In genomic region chr1:162209010-162209409, GRCm38 (mm10) we compare ENCODE assay signal across 11 mouse cellular contexts.
DNase-seq lines count a peak whose midpoint lies in the region; ATAC-seq and TF ChIP-seq lines count a peak whose summit lies in the region.
"Had no signal": no experiment of that assay in that cellular context is flagged by ENCODE, and none has a peak within 500 bp of the region (broad histone marks: within the 10 kb centered on the region; RNA-seq: fewer than 3 reads in every experiment).

No protein-coding gene starts in this region.

- no peaks in the 10 kb centered on the region for H3K9me3 ChIP-seq in forebrain, embryonic 10.5 days
- H3K9me3 ChIP-seq in forebrain, postnatal 0 days (ENCODE audit: low read length), result no peaks in the 10 kb centered on the region
- no peaks in the 10 kb centered on the region for H3K9me3 ChIP-seq in lung, embryonic 14.5 days (ENCODE audit: low read depth, low read length)
- no peaks in the 10 kb centered on the region for H3K9me3 ChIP-seq in embryonic facial prominence, embryonic 12.5 days
- no peaks in the 10 kb centered on the region for H3K9me3 ChIP-seq in limb, embryonic 15.5 days
- no peaks in the 10 kb centered on the region for H3K9me3 ChIP-seq in kidney, embryonic 14.5 days (ENCODE audit: control insufficient read depth, low read length)

- TF ChIP-seq CTCF in forebrain, postnatal 0 days (IDR thresholded peaks at IDR 0.05; ENCODE audit: low read depth), result no peak
- no peak for TF ChIP-seq CTCF in lung, embryonic 14.5 days (IDR thresholded peaks at IDR 0.05; ENCODE audit: low read depth)
- TF ChIP-seq CTCF in lung, adult 2 months (IDR thresholded peaks at IDR 0.05; ENCODE audit: insufficient read depth, low read length), result no peak
- no peak for TF ChIP-seq CTCF in layer of hippocampus, adult 2 months (conservative IDR thresholded peaks at IDR 0.05)

- H3K27me3 ChIP-seq in forebrain, embryonic 10.5 days (ENCODE audit: poor library complexity, severe bottlenecking), result peaks cover 33% of the 10 kb centered on the region
- no peaks in the 10 kb centered on the region for H3K27me3 ChIP-seq in forebrain, postnatal 0 days (ENCODE audit: insufficient read depth, low read length)
- H3K27me3 ChIP-seq in lung, embryonic 14.5 days (ENCODE audit: insufficient read depth, low read length), result no peaks in the 10 kb centered on the region
- no peaks in the 10 kb centered on the region for H3K27me3 ChIP-seq in embryonic facial prominence, embryonic 12.5 days
- no peaks in the 10 kb centered on the region for H3K27me3 ChIP-seq in limb, embryonic 15.5 days
- no peaks in the 10 kb centered on the region for H3K27me3 ChIP-seq in kidney, embryonic 14.5 days (ENCODE audit: control insufficient read depth, insufficient read depth, low read length)

- no peak for DNase-seq in forebrain, embryonic 10.5 days (ENCODE audit: extremely low spot score, low spot score)
- no peak for DNase-seq in forebrain, postnatal 0 days
- DNase-seq in lung, embryonic 14.5 days, result no peak
- DNase-seq in lung, adult 2 months, result no peak
- DNase-seq in layer of hippocampus, adult 2 months (ENCODE audit: low spot score in 2 of 2), result no peak
- DNase-seq: left cerebral cortex, postnatal 4 days; lung, postnatal 36 days; thymus, adult 2 months had no signal

- H3K4me2 ChIP-seq in forebrain, postnatal 0 days (ENCODE audit: low read depth), result no peak overlapping the region
- no peak overlapping the region for H3K4me2 ChIP-seq in lung, embryonic 14.5 days
- no peak overlapping the region for H3K4me2 ChIP-seq in embryonic facial prominence, embryonic 12.5 days (replicated peaks)
- H3K4me2 ChIP-seq in limb, embryonic 15.5 days, result no peak overlapping the region
- no peak overlapping the region for H3K4me2 ChIP-seq in kidney, embryonic 14.5 days (replicated peaks; ENCODE audit: low read depth, low read length)

- WGBS in forebrain, embryonic 10.5 days, result 86% methylated on average over 9 of the region's 9 CpGs
- WGBS in forebrain, postnatal 0 days, result 84% methylated on average over 9 of the region's 9 CpGs
- 69% methylated on average over 9 of the region's 9 CpGs for WGBS in lung, embryonic 14.5 days
- 89% methylated on average over 9 of the region's 9 CpGs for WGBS in lung, adult 2 months
- 74% methylated on average over 9 of the region's 9 CpGs for WGBS in embryonic facial prominence, embryonic 12.5 days
- WGBS in limb, embryonic 15.5 days, result 75% methylated on average over 9 of the region's 9 CpGs
- 87% methylated on average over 9 of the region's 9 CpGs for WGBS in kidney, embryonic 14.5 days

- 0 out of 2 replicates have a peak overlapping the region, but pooled peaks have one; percentile 22 for H3K27ac ChIP-seq in forebrain, embryonic 10.5 days
- no peak overlapping the region for H3K27ac ChIP-seq in forebrain, postnatal 0 days (ENCODE audit: low read depth, low read length)
- H3K27ac ChIP-seq in lung, embryonic 14.5 days (ENCODE audit: low read depth), result 0 out of 2 replicates have a peak overlapping the region, but pooled peaks have one; percentile 84
- peak overlapping the region; percentile 90 for H3K27ac ChIP-seq in embryonic facial prominence, embryonic 12.5 days
- H3K27ac ChIP-seq in limb, embryonic 15.5 days, result peak overlapping the region; percentile 81
- H3K27ac ChIP-seq in layer of hippocampus, adult 2 months, result no peak overlapping the region
- no peak overlapping the region; the same call in 1 of the 2 replicates for H3K27ac ChIP-seq in kidney, embryonic 14.5 days (ENCODE audit: low read depth, low read length)

- no peaks in the 10 kb centered on the region for H3K36me3 ChIP-seq in forebrain, embryonic 10.5 days (replicated peaks)
- no peaks in the 10 kb centered on the region for H3K36me3 ChIP-seq in forebrain, postnatal 0 days (ENCODE audit: insufficient read depth)
- no peaks in the 10 kb centered on the region for H3K36me3 ChIP-seq in lung, embryonic 14.5 days (ENCODE audit: insufficient read depth)
- no peaks in the 10 kb centered on the region for H3K36me3 ChIP-seq in embryonic facial prominence, embryonic 12.5 days
- H3K36me3 ChIP-seq in limb, embryonic 15.5 days, result no peaks in the 10 kb centered on the region
- H3K36me3 ChIP-seq in kidney, embryonic 14.5 days (ENCODE audit: control insufficient read depth, insufficient read depth, low read length), result no peaks in the 10 kb centered on the region

- no peak for TF ChIP-seq POLR2A in lung, adult 2 months (IDR thresholded peaks at IDR 0.05; ENCODE audit: borderline replicate concordance, extremely low read depth, low read depth, low read length)

- H3K4me1 ChIP-seq in forebrain, embryonic 10.5 days, result peaks cover 37% of the 10 kb centered on the region
- 0 out of 2 replicates have a peak, but pooled peaks cover 8% of the 10 kb centered on the region for H3K4me1 ChIP-seq in forebrain, postnatal 0 days (ENCODE audit: insufficient read depth)
- H3K4me1 ChIP-seq in lung, embryonic 14.5 days (ENCODE audit: insufficient read depth), result peaks cover 22% of the 10 kb centered on the region
- no peaks in the 10 kb centered on the region for H3K4me1 ChIP-seq in lung, adult 2 months (ENCODE audit: control insufficient read depth, insufficient read depth, low read length)
- peaks cover 55% of the 10 kb centered on the region for H3K4me1 ChIP-seq in embryonic facial prominence, embryonic 12.5 days
- H3K4me1 ChIP-seq in limb, embryonic 15.5 days, result peaks cover 31% of the 10 kb centered on the region
- H3K4me1 ChIP-seq in kidney, embryonic 14.5 days (ENCODE audit: control insufficient read depth, insufficient read depth, low read length), result peaks cover 9% of the 10 kb centered on the region; the same call in 1 of the 2 replicates

- H3K9ac ChIP-seq in forebrain, postnatal 0 days, result no peak overlapping the region
- no peak overlapping the region for H3K9ac ChIP-seq in lung, embryonic 14.5 days
- H3K9ac ChIP-seq in embryonic facial prominence, embryonic 12.5 days, result no peak overlapping the region
- no peak overlapping the region for H3K9ac ChIP-seq in limb, embryonic 15.5 days
- H3K9ac ChIP-seq in kidney, embryonic 14.5 days (ENCODE audit: low read depth, low read length), result no peak overlapping the region

- no peak overlapping the region for H3K4me3 ChIP-seq in forebrain, embryonic 10.5 days
- no peak overlapping the region for H3K4me3 ChIP-seq in forebrain, postnatal 0 days (ENCODE audit: low read depth, low read length)
- no peak overlapping the region for H3K4me3 ChIP-seq in lung, embryonic 14.5 days (ENCODE audit: low read depth, low read length)
- H3K4me3 ChIP-seq in lung, adult 2 months (replicated peaks; ENCODE audit: extremely low read depth, low read depth, low read length), result no peak overlapping the region
- no peak overlapping the region for H3K4me3 ChIP-seq in embryonic facial prominence, embryonic 12.5 days
- no peak overlapping the region for H3K4me3 ChIP-seq in limb, embryonic 15.5 days
- H3K4me3 ChIP-seq in layer of hippocampus, adult 2 months, result no peak overlapping the region
- no peak overlapping the region for H3K4me3 ChIP-seq in kidney, embryonic 14.5 days (ENCODE audit: low read length)

- no peak for ATAC-seq in forebrain, postnatal 0 days
- ATAC-seq in lung, embryonic 14.5 days (ENCODE audit: insufficient read depth), result no peak
- no peak for ATAC-seq in embryonic facial prominence, embryonic 12.5 days (ENCODE audit: insufficient number of reproducible peaks, insufficient read depth, low FRiP score, low TSS enrichment)
- no peak for ATAC-seq in limb, embryonic 15.5 days (ENCODE audit: insufficient number of reproducible peaks, low FRiP score, low TSS enrichment, low read depth)
- ATAC-seq in kidney, embryonic 14.5 days (ENCODE audit: low FRiP score, low TSS enrichment), result no peak

Comparison
In these comparisons a context has a peak if more than half of its experiments do, and no peak if none do; other contexts are left out.
1. H3K27ac ChIP-seq: peak in forebrain, embryonic 10.5 days (single experiment), lung, embryonic 14.5 days (single experiment), embryonic facial prominence, embryonic 12.5 days (single experiment) and limb, embryonic 15.5 days (single experiment); none in forebrain, postnatal 0 days (single experiment), layer of hippocampus, adult 2 months (single experiment) and kidney, embryonic 14.5 days (single experiment).